Mouse (Mus musculus): ENCODE results near the gene Plk4. TPM values are rescaled to one million over a fixed set of nuclear protein-coding genes. Genes with fewer than 3 reads are reported as not detected.

Gene Plk4
- polyA plus RNA-seq (2012; rRNA removed), result 39.0 and 42.3 TPM in 2 replicates

DNA sequence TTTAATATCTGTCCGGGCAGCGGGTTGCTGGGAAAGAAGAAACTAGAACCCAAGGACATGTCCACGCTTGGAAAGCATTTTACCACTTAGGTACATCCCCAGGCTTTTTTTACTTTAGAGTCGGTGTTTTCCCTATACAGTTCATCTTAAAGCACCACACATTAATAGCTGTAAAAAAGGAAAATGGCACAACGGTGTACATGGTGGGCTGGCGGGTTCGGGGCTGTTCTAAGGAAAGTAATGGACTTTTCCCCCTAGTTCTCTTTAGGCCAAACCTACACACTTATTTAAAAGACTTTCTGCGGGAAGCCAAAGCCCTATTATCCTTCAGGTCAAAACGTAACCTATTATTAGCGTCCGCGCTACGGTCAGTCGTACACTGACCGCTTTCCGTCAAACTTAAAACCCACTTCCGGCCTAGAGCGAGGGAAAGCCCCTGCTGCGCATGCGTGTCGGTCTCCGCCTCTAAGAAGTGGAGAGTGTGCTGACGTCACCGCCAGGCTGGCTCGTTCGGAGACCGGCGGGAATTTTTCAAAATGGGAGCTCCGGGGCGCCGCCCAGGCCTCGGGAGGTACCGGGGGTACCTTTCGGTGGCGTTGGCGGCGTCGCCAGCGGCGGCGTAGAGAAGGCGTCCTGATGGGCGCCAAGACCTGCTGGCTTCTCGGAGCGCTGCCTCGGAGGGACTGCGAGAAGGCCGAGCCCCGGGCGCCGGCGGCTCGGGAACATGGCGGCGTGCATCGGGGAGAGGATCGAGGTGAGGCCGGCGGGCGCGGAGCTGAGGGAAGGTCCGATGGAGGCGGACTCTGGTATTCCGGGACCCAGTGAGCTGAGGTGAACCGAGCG, at the start of gene Plk4:
TSS of gene Plk4 (plus strand) at position 490 of the 843 bp plus-strand sequence.

DNA sequence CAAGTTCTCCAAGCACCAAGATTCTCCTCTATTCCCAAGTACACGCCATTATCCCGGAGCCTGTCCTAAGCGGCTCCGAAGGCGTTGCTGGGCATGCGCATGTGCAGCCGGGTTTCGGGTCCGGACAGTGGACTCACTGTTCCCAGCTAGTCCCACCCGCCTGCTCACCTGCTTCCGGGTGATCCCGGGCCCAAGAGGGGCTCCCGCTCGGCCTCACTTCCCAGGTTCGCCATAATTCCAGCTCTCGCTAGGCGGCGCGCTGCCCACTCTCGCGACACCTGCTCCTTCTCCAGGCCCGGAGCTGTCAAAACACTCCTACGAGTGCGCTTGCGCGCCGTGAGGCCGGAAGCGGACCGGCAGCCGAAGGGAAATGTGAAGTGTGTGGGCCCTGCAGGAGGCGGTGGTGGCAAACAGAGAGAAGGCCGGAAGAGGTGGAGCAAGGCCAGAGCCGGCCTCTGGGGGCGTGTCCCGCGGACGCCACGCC, 46.7 kb downstream of the Plk4 start, which contains the start of gene Mfsd8:
TSS of gene Mfsd8 (minus strand) at position 414 of the 484 bp plus-strand sequence.

DNA sequence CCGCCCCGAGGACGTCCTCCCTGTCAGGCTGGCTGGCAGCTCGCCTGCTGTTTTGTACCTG, 47.0 kb downstream of the Plk4 start, which contains the start of gene Abhd18:
TSS of gene Abhd18 (plus strand) at position 14 of the 61 bp plus-strand sequence.

Other genes with a start within 250 kb of the Plk4 start
- gene Slc25a31, start 91.2 kb upstream of the Plk4 start, polyA plus RNA-seq (2012; rRNA removed), result 0.12 and 0.26 TPM in 2 replicates
- gene Hspa4l, start 55.5 kb upstream of the Plk4 start, polyA plus RNA-seq (2012; rRNA removed), result 15.6 and 39.4 TPM in 2 replicates
- 4.1 and 6.0 TPM in 2 replicates for gene Mfsd8, start 46.9 kb downstream of the Plk4 start, polyA plus RNA-seq (2012; rRNA removed)
- 3.2 and 6.4 TPM in 2 replicates for gene Abhd18, start 47.0 kb downstream of the Plk4 start, polyA plus RNA-seq (2012; rRNA removed)
- 0.07 TPM in 1 of 2 replicates, not detected in the other for gene 1700034I23Rik, start 102.5 kb downstream of the Plk4 start, polyA plus RNA-seq (2012; rRNA removed)
- gene Larp1b, start 149.8 kb downstream of the Plk4 start, polyA plus RNA-seq (2012; rRNA removed), result 5.1 and 5.5 TPM in 2 replicates

Measured in central nervous system, embryonic 11.5 days (tissue).